Mouse (Mus musculus) kidney, postnatal 0 days (tissue): ENCODE data around the gene Mamld1. TPM values are rescaled to one million over a fixed set of nuclear protein-coding genes. Genes with fewer than 3 reads are reported as not detected.

ENCODE experiments used
- ATAC-seq: fragments of 200-750 bp; cut with Nextera tagmentation; replicated peaks from 2 replicates; pipeline ENCODE4 v1.8.0; 2017; ENCODE audit warnings: low read depth, moderate number of reproducible peaks, moderate TSS enrichment, moderate library complexity; ENCODE audit not compliant: low FRiP score
- DNase-seq: peaks from one replicate; pipeline ENCODE4 v3.0.0-alpha.2; 2016; ENCODE audit warnings: low spot score
- H3K27ac ChIP-seq: fragments of 300-500 bp; sonication (generic); 2 replicates; pipeline ENCODE4 v1.5.1; 2014; ENCODE audit warnings: mild to moderate bottlenecking
- H3K27me3 ChIP-seq: fragments of 300-500 bp; sonication (generic); 2 replicates; pipeline ENCODE4 v1.6.1; 2014; ENCODE audit warnings: low read length, mixed read lengths; ENCODE audit not compliant: insufficient read depth
- H3K36me3 ChIP-seq: fragments of 300-500 bp; sonication (generic); 2 replicates; pipeline ENCODE4 v1.6.1; 2014; ENCODE audit warnings: low read length, mixed read lengths; ENCODE audit not compliant: insufficient read depth
- H3K4me1 ChIP-seq: fragments of 300-500 bp; sonication (generic); replicated peaks from 2 replicates; pipeline ENCODE4 v1.6.1; 2014; ENCODE audit warnings: antibody characterized with exemption, low read length, mixed read lengths; ENCODE audit not compliant: insufficient read depth
- H3K4me2 ChIP-seq: fragments of 300-500 bp; sonication (generic); 2 replicates; pipeline ENCODE4 v1.6.1; 2014; ENCODE audit warnings: mild to moderate bottlenecking, low read length, moderate library complexity, mixed read lengths
- H3K4me3 ChIP-seq: fragments of 300-500 bp; sonication (generic); replicated peaks from 2 replicates; pipeline ENCODE4 v1.5.1; 2014; ENCODE audit warnings: low read depth, low read length
- H3K9ac ChIP-seq: fragments of 300-500 bp; sonication (generic); 2 replicates; pipeline ENCODE4 v1.6.1; 2014; ENCODE audit warnings: low read depth, low read length
- H3K9me3 ChIP-seq: fragments of 300-500 bp; sonication (generic); replicated peaks from 2 replicates; pipeline ENCODE4 v1.6.1; 2016; ENCODE audit warnings: low read length, inconsistent platforms, mixed read lengths
- CTCF ChIP-seq: IDR thresholded peaks from 2 replicates; pipeline ENCODE4 v1.5.1; 2016; ENCODE audit warnings: antibody characterized with exemption, low read depth, mild to moderate bottlenecking, moderate library complexity
- WGBS: fragments of 180-500 bp; shearing (Covaris S2); extraction: QIAGEN DNeasy Blood & Tissue Kit; methylation state at CpG from one replicate; pipeline ENCODE4 v1.1.7; 2014; 5-methylcytosine and 5-hydroxymethylcytosine counted together
- polyA plus RNA-seq: library from polyadenylated mRNA; unstranded; fragments of >200 nt; fragmentation: Nextera tagmentation; extraction: Ambion mirVana; gene quantifications from 2 replicates; pipeline ENCODE4 v1.2.1, GENCODE M21; 2015

Gene Mamld1
- polyA plus RNA-seq, 1 experiment from 2014 or later = 3.0 TPM

- no peaks in the 10 kb centered on the region for H3K36me3 ChIP-seq
- H3K4me1 ChIP-seq = no peaks in the 10 kb centered on the region
- DNase-seq (peak; percentile 57), ATAC-seq (peak; percentile 66)
- H3K9ac ChIP-seq = peak overlapping the region; percentile 56; the same call in 1 of the 2 replicates
- H3K4me2 ChIP-seq = peak overlapping the region; percentile 68
- no peaks in the 10 kb centered on the region for H3K9me3 ChIP-seq
- H3K27ac ChIP-seq = no peak overlapping the region
- peak overlapping the region; percentile 45 for H3K4me3 ChIP-seq
- peak; percentile 61 for TF ChIP-seq CTCF
- no peaks in the 10 kb centered on the region for H3K27me3 ChIP-seq
- WGBS = 22% methylated on average over 19 of the region's 19 CpGs
Measured at GRCm38 (mm10) chrX:71052115-71052478, 2.0 kb downstream of the Mamld1 start.

DNA sequence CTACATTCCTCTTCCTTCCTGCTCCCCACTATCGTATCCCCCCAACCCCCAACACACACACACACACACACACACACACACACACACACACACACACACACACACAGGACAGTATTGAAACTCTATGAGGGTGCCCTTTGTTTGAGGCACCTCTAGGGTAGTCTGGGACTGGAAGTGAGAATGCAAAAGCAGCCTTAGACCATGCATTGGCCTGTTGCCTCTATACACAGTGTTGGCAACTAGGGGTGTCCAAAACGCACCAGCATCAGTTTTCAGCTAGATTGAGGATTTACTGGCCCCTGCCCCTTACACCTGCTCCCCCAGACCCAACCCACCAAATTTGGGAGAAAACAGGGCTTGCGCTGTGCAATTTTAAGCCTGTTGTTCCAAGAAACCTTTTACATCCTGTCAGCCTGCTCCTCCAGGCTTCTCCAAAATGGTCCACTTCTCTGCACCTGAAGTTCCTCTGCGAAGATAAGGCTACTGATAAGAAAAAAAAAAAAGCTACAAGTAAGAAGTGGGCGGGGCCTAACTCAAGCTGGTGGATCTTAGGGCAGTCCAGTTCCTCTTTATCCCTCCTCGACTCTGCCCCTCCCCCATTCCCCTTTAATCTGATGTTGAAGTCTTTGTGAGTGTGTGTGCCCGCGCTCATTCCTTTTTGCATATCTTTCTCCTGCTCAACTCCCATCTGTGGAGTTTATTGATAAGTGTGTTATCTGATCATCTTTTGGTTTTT lies 2.6 kb downstream of the Mamld1 start:
- H3K9ac ChIP-seq = no peak overlapping the region
- no peaks in the 10 kb centered on the region for H3K9me3 ChIP-seq
- H3K4me2 ChIP-seq = peak overlapping the region; percentile 68
- peak overlapping the region; percentile 45 for H3K4me3 ChIP-seq
- H3K27me3 ChIP-seq = no peaks in the 10 kb centered on the region
- no peak overlapping the region for H3K27ac ChIP-seq
- TF ChIP-seq CTCF = no peak
- H3K4me1 ChIP-seq = no peaks in the 10 kb centered on the region
- DNase-seq = no peak
- 41% methylated on average over 7 of the region's 8 CpGs for WGBS
- ATAC-seq = 0 out of 2 replicates have a peak, but pooled peaks have one; percentile 33
- no peaks in the 10 kb centered on the region for H3K36me3 ChIP-seq

DNA sequence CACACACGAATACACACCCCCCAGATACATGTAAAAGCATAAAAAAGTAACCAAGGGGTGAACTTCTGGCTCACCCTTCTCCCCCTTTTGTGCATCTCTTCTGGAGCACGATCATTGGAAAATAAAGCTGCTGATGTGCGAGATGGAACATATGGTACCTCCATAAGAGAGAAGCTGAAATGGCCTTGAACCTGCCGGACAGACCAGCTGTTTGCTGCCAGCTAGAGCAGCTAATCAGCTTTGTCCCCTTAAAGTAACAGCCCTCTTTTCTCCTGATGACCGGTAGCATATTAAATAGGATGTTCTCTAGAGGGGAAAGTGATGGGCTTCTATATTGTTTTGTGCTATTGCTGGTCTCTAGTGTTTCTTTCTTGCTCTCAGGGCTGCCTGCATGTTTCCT lies 3.2 kb downstream of the Mamld1 start:
- no peaks in the 10 kb centered on the region for H3K27me3 ChIP-seq
- H3K4me1 ChIP-seq = no peaks in the 10 kb centered on the region
- ATAC-seq = no peak
- H3K4me2 ChIP-seq = 0 out of 2 replicates have a peak overlapping the region, but pooled peaks have one; percentile 68
- H3K36me3 ChIP-seq = no peaks in the 10 kb centered on the region
- no peak overlapping the region for H3K27ac ChIP-seq
- H3K9me3 ChIP-seq = no peaks in the 10 kb centered on the region
- no peak overlapping the region for H3K4me3 ChIP-seq
- 46% methylated on average over 5 of the region's 5 CpGs for WGBS
- no peak for DNase-seq
- H3K9ac ChIP-seq = no peak overlapping the region
- TF ChIP-seq CTCF = no peak

DNA sequence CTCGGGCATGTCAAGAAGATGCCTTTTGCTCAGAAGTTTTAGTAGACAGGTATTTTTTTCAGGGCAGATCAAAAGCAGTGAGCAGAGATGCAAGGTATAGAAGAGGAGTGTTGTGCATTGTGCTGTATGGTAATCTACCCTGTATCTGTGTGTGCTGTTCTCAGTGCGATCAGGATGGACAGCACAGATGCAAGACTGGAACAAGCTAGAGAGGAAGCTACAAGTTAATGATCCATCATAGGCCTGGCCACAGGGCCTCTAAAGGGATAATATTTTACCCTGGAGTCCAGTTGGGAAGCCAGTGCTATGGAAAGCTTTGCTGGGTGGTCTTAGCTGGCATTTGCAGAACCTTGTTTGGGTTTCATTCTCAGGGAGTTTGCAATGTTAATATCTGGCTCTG lies 6.9 kb downstream of the Mamld1 start:
- Histone ChIP-seq H3K4me3 (no peak overlapping the region), H3K9me3 (no peaks in the 10 kb centered on the region), H3K36me3 (no peaks in the 10 kb centered on the region), H3K4me1 (no peaks in the 10 kb centered on the region), H3K27me3 (no peaks in the 10 kb centered on the region), H3K9ac (no peak overlapping the region), H3K4me2 (no peak overlapping the region), H3K27ac (no peak overlapping the region)
- no peak for TF ChIP-seq CTCF
- ATAC-seq (no peak), DNase-seq (no peak)
- WGBS = 69% methylated on average over 2 of the region's 2 CpGs

DNA sequence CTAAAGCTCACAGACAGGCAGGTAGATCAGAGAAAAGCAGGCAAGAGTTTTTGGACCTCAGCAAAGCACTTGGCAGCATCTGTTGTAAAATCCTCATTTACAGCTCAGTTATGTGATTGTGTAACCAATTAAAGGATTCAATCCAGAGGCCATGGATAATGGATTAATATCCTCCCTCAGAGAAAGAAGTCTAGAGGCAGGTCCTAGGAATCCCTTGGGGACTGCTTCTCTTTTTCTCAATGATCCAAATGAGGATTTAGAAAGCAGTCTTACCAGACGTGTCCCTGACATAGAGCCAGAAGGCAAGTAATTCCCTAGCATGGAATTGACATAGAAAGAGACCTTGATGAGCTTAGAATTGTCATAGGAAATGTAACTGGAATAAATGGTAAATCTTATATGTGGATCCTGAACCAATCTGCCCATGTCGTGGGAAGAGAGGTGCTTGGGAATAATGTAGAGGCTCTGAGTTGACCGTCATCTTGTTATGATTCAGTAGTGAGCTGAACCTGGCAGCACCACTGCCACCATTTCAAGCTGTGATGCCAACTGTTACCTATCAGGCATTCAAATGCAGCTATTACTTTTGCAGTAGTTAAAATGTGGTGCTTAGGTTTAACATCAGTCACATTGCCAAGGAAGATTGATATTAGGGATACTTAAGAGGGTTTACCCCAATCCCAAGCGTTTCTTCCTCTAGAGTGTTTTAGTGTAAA lies 35.2 kb downstream of the Mamld1 start:
- no peak overlapping the region for H3K4me2 ChIP-seq
- H3K9ac ChIP-seq = no peak overlapping the region
- no peak overlapping the region for H3K4me3 ChIP-seq
- H3K9me3 ChIP-seq = no peaks in the 10 kb centered on the region
- no peaks in the 10 kb centered on the region for H3K36me3 ChIP-seq
- TF ChIP-seq CTCF = no peak
- H3K27me3 ChIP-seq = no peaks in the 10 kb centered on the region
- ATAC-seq (no peak), DNase-seq (no peak)
- no peak overlapping the region for H3K27ac ChIP-seq
- WGBS = 84% methylated on average over 4 of the region's 4 CpGs
- H3K4me1 ChIP-seq = no peaks in the 10 kb centered on the region

DNA sequence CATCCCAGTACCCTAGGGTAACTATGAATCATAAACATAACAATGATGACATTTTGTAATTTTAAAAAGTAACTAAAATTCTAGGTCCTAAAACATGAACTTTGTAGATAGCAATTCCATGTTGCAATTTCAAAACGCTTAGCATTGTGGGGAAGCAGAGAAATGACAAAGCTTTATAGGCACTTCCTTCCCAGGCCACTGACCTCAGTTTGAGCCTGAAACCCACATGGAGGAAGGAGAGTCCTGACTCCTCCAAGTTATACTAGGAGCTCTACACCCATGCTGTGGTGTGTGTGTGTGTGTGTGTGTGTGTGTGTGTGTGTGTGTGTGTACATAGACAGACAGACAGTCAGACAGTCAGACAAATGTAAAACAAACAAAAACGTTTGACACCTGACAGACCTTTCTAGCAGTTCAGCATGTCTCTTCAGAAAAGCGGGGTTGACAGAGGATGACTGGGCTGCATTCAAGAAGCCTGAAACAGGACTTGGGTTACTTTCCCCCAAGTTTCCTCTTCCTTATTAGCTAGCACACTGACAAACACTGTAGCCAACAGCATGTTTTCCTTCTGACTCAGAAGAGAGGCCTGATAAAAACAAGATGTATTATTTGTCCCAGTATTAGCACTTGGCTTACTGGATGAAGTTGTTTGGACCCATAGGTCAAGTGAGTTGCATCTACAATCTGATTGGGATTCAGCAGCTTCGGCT lies 37.5 kb downstream of the Mamld1 start:
- Histone ChIP-seq H3K4me1 (no peaks in the 10 kb centered on the region), H3K4me2 (no peak overlapping the region), H3K9me3 (no peaks in the 10 kb centered on the region), H3K27ac (no peak overlapping the region), H3K27me3 (no peaks in the 10 kb centered on the region), H3K4me3 (no peak overlapping the region), H3K36me3 (no peaks in the 10 kb centered on the region), H3K9ac (no peak overlapping the region)
- ATAC-seq (no peak), DNase-seq (no peak)
- WGBS = 62% methylated on average over 4 of the region's 4 CpGs
- no peak for TF ChIP-seq CTCF
